Mouse (Mus musculus) C2C12 (cell line): Measurements from ENCODE around the gene Duxf3.

Experiments
- CEBPB ChIP-seq: IDR thresholded peaks from one replicate; pipeline ENCODE4 v1.6.1; 2011; ENCODE audit warnings: low read depth, mild to moderate bottlenecking, control low read depth, moderate library complexity
- CTCF ChIP-seq: IDR thresholded peaks from one replicate; pipeline ENCODE4 v1.5.1; 2011; ENCODE audit not compliant: control insufficient read depth, insufficient read depth, insufficient read length
- MAX ChIP-seq: IDR thresholded peaks from one replicate; pipeline ENCODE4 v1.6.1; 2011; ENCODE audit warnings: mild to moderate bottlenecking, control low read depth
- USF1 ChIP-seq: IDR thresholded peaks from one replicate; pipeline ENCODE4 v1.6.1; 2011; ENCODE audit warnings: low read depth, mild to moderate bottlenecking, control low read depth, moderate library complexity

GRCm38 (mm10) chr10:58210514-58210913 lies 22.0 kb downstream of the Duxf3 start:
- no peak for TF ChIP-seq CTCF
- no peak for TF ChIP-seq MAX
- no peak for TF ChIP-seq CEBPB
- TF ChIP-seq USF1: no peak
